Mouse (Mus musculus) right cerebral cortex, postnatal 4 days (tissue): ENCODE measurements around the gene Cacna2d4.
"Not testable (repeated sequence)": the region's sequence is repeated elsewhere in the genome, so short reads cannot be mapped to it uniquely, and the experiment has no call there.

Experiments
- DNase-seq: peaks from one replicate; pipeline ENCODE4 v3.0.0-alpha.2; 2022

Cacna2d4 gene

DNA sequence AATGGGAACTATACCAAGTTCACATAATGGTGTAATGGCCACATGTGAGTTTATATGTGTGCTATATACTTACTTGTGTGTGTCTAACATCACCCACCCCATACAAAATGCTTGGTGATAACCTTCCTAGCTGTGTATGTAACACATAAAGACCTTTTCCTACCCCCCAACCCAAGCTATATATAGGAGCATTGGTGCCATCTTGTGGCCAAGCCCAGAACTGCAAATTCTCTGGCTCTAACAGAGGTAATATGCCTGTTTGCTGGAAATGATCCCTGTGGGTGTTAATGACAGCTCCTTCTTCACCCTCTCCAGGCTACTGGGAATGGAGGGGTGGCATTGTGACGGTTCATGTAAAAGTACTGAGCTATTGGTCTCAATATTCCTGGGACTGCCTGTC, 111.9 kb downstream of the Cacna2d4 start:
- peak; percentile 98 for DNase-seq

- DNase-seq = no peak
These were observed 114.4 kb downstream of the Cacna2d4 start for GRCm38 (mm10) chr6:119350703-119351198.

GRCm38 (mm10) chr6:119351656-119352055, 115.3 kb downstream of the Cacna2d4 start:
- DNase-seq = no peak

DNA sequence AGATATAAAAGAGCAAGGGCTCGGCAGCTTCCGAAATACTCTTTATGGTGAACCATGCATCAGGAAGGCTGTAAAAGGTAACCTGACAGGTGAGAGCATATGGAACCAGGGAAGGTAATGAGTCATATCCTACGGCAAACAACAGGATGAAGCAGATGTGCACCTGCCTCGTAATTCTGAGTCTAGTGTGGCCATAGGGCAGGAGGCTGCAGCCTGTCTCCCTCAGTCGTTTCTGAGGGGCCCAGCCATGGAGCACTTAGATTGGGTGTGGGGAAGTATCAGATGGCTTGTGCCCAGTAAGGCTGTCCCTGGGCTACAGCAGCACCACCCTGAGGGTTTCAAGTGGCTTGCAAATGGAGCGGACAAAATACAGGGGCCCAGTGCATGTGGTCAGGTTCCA, 116.2 kb downstream of the Cacna2d4 start:
- DNase-seq = no peak

- no peak for DNase-seq
These were observed 121.8 kb downstream of the Cacna2d4 start for GRCm38 (mm10) chr6:119358020-119358571.

- DNase-seq = not testable (repeated sequence)
These were observed 123.9 kb downstream of the Cacna2d4 start for GRCm38 (mm10) chr6:119360250-119360649.

GRCm38 (mm10) chr6:119360925-119361702, 124.8 kb downstream of the Cacna2d4 start:
- no peak for DNase-seq

GRCm38 (mm10) chr6:119363593-119363992, 127.3 kb downstream of the Cacna2d4 start:
- DNase-seq = no peak

- DNase-seq = not testable (repeated sequence)
These were observed 130.5 kb downstream of the Cacna2d4 start for GRCm38 (mm10) chr6:119366800-119367199.

DNA sequence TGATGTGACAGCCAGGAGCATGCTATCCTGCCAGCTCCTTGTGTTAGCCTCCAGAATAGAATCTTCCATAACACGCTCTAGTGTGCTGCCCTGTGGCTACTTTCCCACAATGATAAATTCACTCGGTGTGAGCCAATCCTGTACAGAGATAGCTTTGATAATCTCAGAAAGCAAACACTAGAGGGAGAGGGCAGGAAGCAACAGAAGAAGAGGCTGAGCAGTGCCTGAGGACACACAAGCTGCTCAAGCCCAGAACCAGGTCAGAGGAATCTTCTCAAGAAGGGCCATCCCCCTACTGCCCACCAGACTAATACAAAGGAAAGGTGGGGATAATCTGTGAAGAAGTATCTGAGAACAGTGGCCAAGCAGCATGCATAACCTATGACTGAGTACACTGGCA, 131.1 kb downstream of the Cacna2d4 start:
- DNase-seq = no peak

- DNase-seq = no peak
These were observed 135.3 kb downstream of the Cacna2d4 start for GRCm38 (mm10) chr6:119371624-119372023.

DNA sequence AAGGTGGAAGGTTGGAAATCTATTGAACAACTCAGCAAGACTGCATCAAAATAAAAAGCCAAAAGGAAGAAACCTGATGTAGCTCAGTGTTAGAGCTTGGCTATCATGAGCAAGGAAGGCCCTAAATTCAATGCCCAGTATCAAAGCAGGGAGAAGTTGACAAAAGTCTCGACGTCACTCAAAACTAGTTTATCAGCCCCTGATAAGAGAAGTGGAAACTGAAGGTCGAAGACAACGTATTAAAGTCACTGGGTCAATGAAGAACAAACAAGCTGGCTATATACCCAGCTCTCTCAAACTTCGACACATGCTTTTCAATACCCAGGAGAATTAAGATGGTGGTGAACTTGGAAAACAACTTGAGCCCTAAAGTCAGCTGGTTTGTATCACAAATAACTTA, 135.9 kb downstream of the Cacna2d4 start:
- no peak for DNase-seq

GRCm38 (mm10) chr6:119373000-119373705, 136.8 kb downstream of the Cacna2d4 start:
- no peak for DNase-seq

GRCm38 (mm10) chr6:119375035-119375434, 138.7 kb downstream of the Cacna2d4 start:
- DNase-seq = no peak

DNA sequence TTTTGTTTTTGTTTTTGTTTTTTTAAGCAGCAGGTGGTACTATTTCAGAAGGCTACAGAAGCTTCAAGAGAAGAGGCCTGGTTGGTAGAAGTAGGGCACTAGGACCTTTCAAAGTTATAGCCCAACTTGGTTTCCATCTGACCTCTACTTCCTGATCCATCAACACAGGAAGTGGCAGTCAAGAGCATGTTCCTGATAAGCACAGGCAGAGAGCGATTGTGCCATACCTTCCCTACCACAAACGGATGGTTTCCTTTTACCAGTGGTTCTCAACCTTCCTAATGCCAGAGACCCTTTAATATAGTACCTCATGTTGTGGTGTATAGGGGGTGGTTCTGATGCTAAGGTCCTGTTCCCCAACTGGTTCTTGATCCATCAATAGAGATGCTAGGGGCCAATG, 141.3 kb downstream of the Cacna2d4 start:
- DNase-seq = no peak

GRCm38 (mm10) chr6:119378631-119379030, 142.3 kb downstream of the Cacna2d4 start:
- no peak for DNase-seq

DNA sequence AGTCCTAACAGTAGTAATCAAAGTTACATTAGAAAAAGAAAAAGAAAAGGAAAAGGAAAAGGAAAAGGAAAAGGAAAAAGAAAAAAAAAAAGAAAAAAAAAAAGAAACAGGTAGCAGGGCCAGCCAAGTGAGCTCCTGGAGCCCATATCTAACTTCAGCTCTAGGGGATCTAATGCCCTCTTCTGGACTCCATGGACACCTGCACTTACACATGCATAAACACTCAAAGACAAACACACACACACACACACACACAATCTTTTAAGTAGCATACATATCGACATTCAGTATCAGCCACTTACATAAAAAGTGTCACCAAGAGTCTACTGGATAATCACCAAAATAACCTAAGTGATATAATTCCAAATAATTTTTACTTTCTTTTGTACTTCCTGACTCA, 149.3 kb downstream of the Cacna2d4 start:
- no peak for DNase-seq

DNA sequence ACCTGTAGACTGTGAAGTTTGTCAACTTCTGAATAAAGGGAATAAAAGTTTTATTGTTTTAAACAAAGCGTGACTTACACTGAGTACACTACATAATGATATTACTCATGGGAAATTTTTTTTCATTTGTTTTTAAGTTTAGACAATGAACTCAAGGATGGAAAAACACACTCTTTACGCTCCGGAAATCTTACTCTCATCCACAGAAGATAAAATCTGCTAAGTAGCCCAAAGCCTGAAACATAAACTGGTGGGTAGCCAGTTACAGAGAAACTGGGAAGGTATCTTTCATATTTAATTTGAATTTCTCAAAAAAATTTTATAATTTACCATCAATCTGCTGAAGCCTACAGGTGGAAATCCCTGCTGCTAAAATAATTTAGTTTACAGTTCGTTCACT, 150.1 kb downstream of the Cacna2d4 start:
- no peak for DNase-seq

GRCm38 (mm10) chr6:119386821-119387220, 150.5 kb downstream of the Cacna2d4 start:
- no peak for DNase-seq

DNA sequence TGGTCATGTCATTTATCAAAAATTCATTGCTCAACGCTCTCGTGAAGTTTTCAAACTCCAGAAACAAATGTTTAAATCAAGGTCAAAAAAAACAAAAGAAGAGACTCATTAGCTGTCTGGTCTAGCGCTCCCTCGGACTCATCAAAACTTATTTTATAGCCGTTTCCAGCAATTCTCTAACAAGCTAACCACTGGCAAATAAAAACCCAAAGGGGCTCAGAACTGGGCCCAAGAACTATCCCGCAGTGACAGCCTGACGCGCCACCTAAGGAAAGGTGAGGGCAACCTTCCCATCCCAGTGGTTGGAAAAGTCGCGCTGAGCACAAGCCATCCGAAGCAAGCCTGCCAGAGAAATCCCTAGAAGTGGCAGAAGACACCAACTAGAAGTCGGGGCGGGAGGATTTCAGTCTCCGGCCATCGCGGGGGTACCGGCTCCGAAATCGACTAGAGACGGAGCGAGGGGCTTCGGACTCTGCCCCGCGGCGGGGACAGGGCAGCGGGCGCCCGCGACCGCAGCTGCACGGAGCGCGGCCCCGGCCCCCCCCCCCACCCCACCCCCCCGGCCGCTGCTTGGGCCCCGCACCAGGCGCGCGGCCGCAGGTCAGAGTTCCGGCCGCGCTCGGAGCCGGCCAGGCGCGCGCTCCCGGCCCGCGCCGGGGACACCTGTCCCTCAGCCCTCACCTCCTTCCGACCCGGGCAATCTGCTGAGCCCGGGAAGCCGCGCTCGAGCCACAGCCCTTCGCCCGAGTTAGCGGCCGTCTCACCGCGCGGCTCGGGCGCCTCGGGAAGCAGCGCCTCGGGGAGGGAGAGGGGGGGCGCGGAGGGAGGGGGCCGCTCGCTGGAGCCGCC, 151.7 kb downstream of the Cacna2d4 start:
- DNase-seq = peak; percentile 28

GRCm38 (mm10) chr6:119388650-119389012, 152.3 kb downstream of the Cacna2d4 start:
- DNase-seq = peak; percentile 93

GRCm38 (mm10) chr6:119389089-119389488, 152.8 kb downstream of the Cacna2d4 start:
- DNase-seq = no peak

DNA sequence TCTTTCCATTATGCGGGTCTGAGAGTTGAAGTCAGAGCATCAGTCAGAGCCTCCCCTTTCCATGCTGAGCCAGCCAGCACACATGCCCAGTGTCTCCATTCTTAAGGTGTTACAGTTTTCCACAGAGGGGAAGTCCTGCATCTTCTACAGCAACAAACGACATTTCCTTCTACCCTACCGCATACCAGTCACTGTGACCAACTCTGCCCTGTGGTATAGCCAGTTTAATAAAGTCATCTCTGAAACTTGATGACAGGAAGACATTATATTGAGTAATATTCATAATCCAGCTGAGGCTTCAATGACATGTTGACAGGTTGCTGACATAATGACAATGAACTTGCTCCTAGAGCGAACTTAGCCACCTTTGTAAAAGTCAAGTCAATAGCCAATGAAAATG, 154.4 kb downstream of the Cacna2d4 start:
- DNase-seq = no peak
